Mouse (Mus musculus) heart, postnatal 0 days (tissue): ENCODE measurements around the gene Tpra1. TPM values are rescaled to one million over a fixed set of nuclear protein-coding genes. Genes with fewer than 3 reads are reported as not detected.

Experiments
- ATAC-seq: fragments of 200-750 bp; cut with Nextera tagmentation; 2 replicates; pipeline ENCODE4 v1.8.0; 2017; ENCODE audit warnings: low read depth, moderate number of reproducible peaks, moderate library complexity; ENCODE audit not compliant: insufficient read depth
- DNase-seq: peaks from one replicate; pipeline ENCODE4 v3.0.0-alpha.2; 2016; ENCODE audit warnings: low spot score
- H3K27ac ChIP-seq: fragments of 300-500 bp; sonication (generic); 2 replicates; pipeline ENCODE4 v1.5.1; 2014; ENCODE audit warnings: low read depth, mild to moderate bottlenecking
- H3K27me3 ChIP-seq: fragments of 300-500 bp; sonication (generic); 2 replicates; pipeline ENCODE4 v1.6.1; 2014; ENCODE audit warnings: low read length, mixed read lengths; ENCODE audit not compliant: control insufficient read depth, insufficient read depth
- H3K36me3 ChIP-seq: fragments of 300-500 bp; sonication (generic); replicated peaks from 2 replicates; pipeline ENCODE4 v1.6.1; 2014; ENCODE audit warnings: low read length, mixed read lengths; ENCODE audit not compliant: control insufficient read depth, insufficient read depth
- H3K4me1 ChIP-seq: fragments of 300-500 bp; sonication (generic); 2 replicates; pipeline ENCODE4 v1.6.1; 2014; ENCODE audit warnings: antibody characterized with exemption; ENCODE audit not compliant: control insufficient read depth, insufficient read depth
- H3K4me2 ChIP-seq: fragments of 300-500 bp; sonication (generic); 2 replicates; pipeline ENCODE4 v1.6.1; 2014; ENCODE audit warnings: low read depth, mild to moderate bottlenecking, low read length, moderate library complexity
- H3K4me3 ChIP-seq: fragments of 300-500 bp; sonication (generic); 2 replicates; pipeline ENCODE4 v1.5.1; 2014; ENCODE audit warnings: low read depth, low read length
- H3K9ac ChIP-seq: fragments of 300-500 bp; sonication (generic); replicated peaks from 2 replicates; pipeline ENCODE4 v1.6.1; 2014; ENCODE audit warnings: low read depth, low read length, mixed read lengths
- H3K9me3 ChIP-seq: fragments of 300-500 bp; sonication (generic); replicated peaks from 2 replicates; pipeline ENCODE4 v1.6.1; 2016; ENCODE audit warnings: low read length; ENCODE audit not compliant: control insufficient read depth
- CTCF ChIP-seq: IDR thresholded peaks from 2 replicates; pipeline ENCODE4 v1.5.1; 2016; ENCODE audit warnings: antibody characterized with exemption, control low read depth, low read depth
- EP300 ChIP-seq: IDR thresholded peaks from 2 replicates; pipeline ENCODE4 v1.6.1; 2016; ENCODE audit warnings: antibody characterized with exemption, low read depth
- WGBS: fragments of 180-500 bp; shearing (Covaris S2); extraction: QIAGEN DNeasy Blood & Tissue Kit; methylation state at CpG from one replicate; pipeline ENCODE4 v1.1.7; 2014; 5-methylcytosine and 5-hydroxymethylcytosine counted together
- polyA plus RNA-seq: library from polyadenylated mRNA; unstranded; fragments of >200 nt; fragmentation: Nextera tagmentation; extraction: Ambion mirVana; gene quantifications from 2 replicates; pipeline ENCODE4 v1.2.1, GENCODE M21; 2015
- total RNA-seq: library from RNA; depleted of rRNA; stranded (reverse); fragments of >200 nt; gene quantifications from 2 replicates; pipeline ENCODE4 v1.2.3, GENCODE M21; 2014; ENCODE audit warnings: low replicate concordance

The Tpra1 gene
- total and polyA plus RNA-seq, 2 experiments from 2014 or later, result 39.1 to 131 TPM

GRCm38 (mm10) chr6:88899628-88900027 is 2.4 kb upstream of the Tpra1 start:
- Histone ChIP-seq H3K9me3 (no peaks in the 10 kb centered on the region), H3K9ac (no peak overlapping the region), H3K4me3 (no peak overlapping the region), H3K27me3 (no peaks in the 10 kb centered on the region), H3K36me3 (peaks cover 4% of the 10 kb centered on the region; the same call in 1 of the 2 replicates), H3K4me1 (peaks cover 30% of the 10 kb centered on the region), H3K27ac (no peak overlapping the region), H3K4me2 (no peak overlapping the region)
- TF ChIP-seq CTCF (no peak), EP300 (no peak)
- ATAC-seq (no peak), DNase-seq (no peak)
- 87% methylated on average over 2 of the region's 2 CpGs for WGBS

GRCm38 (mm10) chr6:88901471-88901870 is 580 bp upstream of the Tpra1 start:
- TF ChIP-seq EP300 (no peak), CTCF (no peak)
- no peak for ATAC-seq
- WGBS, result 3% methylated on average over 5 of the region's 5 CpGs
- Histone ChIP-seq H3K9ac (peak overlapping the region; percentile 78), H3K27ac (peak overlapping the region; percentile 95), H3K9me3 (no peaks in the 10 kb centered on the region), H3K36me3 (no peaks in the 10 kb centered on the region; the same call in 1 of the 2 replicates), H3K27me3 (no peaks in the 10 kb centered on the region), H3K4me1 (peaks cover 41% of the 10 kb centered on the region), H3K4me2 (peak overlapping the region; percentile 99), H3K4me3 (peak overlapping the region; percentile 73)
- no peak for DNase-seq

GRCm38 (mm10) chr6:88903708-88904107 is 1.7 kb downstream of the Tpra1 start:
- peaks cover 39% of the 10 kb centered on the region for H3K4me1 ChIP-seq
- peak overlapping the region; percentile 99 for H3K4me2 ChIP-seq
- no peaks in the 10 kb centered on the region for H3K9me3 ChIP-seq
- 71% methylated on average over 5 of the region's 5 CpGs for WGBS
- no peak for DNase-seq
- H3K27me3 ChIP-seq, result no peaks in the 10 kb centered on the region
- no peak for TF ChIP-seq EP300
- TF ChIP-seq CTCF, result no peak
- H3K4me3 ChIP-seq, result peak overlapping the region; percentile 73; the same call in 1 of the 2 replicates
- H3K9ac ChIP-seq, result no peak overlapping the region
- ATAC-seq, result no peak
- no peak overlapping the region for H3K27ac ChIP-seq
- H3K36me3 ChIP-seq, result peaks cover 14% of the 10 kb centered on the region; the same call in 1 of the 2 replicates

- no peak for DNase-seq
- Histone ChIP-seq H3K4me2 (no peak overlapping the region), H3K9ac (no peak overlapping the region), H3K4me1 (peaks cover 39% of the 10 kb centered on the region), H3K36me3 (peaks cover 18% of the 10 kb centered on the region; the same call in 1 of the 2 replicates), H3K27me3 (no peaks in the 10 kb centered on the region), H3K27ac (peak overlapping the region; percentile 41), H3K9me3 (no peaks in the 10 kb centered on the region), H3K4me3 (no peak overlapping the region)
- no peak for TF ChIP-seq CTCF
- no peak for TF ChIP-seq EP300
- WGBS, result 69% methylated on average over 4 of the region's 4 CpGs
- no peak for ATAC-seq
Measured at GRCm38 (mm10) chr6:88904456-88904974, 2.5 kb downstream of the Tpra1 start.

GRCm38 (mm10) chr6:88905042-88905441 is 3.0 kb downstream of the Tpra1 start:
- peak overlapping the region; percentile 41 for H3K27ac ChIP-seq
- ATAC-seq (no peak), DNase-seq (no peak)
- no peaks in the 10 kb centered on the region for H3K27me3 ChIP-seq
- TF ChIP-seq EP300 (no peak), CTCF (no peak)
- H3K9ac ChIP-seq, result no peak overlapping the region
- no peak overlapping the region for H3K4me3 ChIP-seq
- H3K4me2 ChIP-seq, result no peak overlapping the region
- H3K9me3 ChIP-seq, result no peaks in the 10 kb centered on the region
- WGBS, result 91% methylated on average over 7 of the region's 7 CpGs
- peaks cover 23% of the 10 kb centered on the region for H3K36me3 ChIP-seq
- H3K4me1 ChIP-seq, result peaks cover 39% of the 10 kb centered on the region

GRCm38 (mm10) chr6:88906369-88907108 is 4.5 kb downstream of the Tpra1 start:
- Histone ChIP-seq H3K4me3 (no peak overlapping the region), H3K27me3 (no peaks in the 10 kb centered on the region), H3K9me3 (no peaks in the 10 kb centered on the region), H3K27ac (no peak overlapping the region), H3K9ac (no peak overlapping the region), H3K4me2 (0 out of 2 replicates have a peak overlapping the region, but pooled peaks have one; percentile 3), H3K4me1 (peaks cover 34% of the 10 kb centered on the region), H3K36me3 (peaks cover 37% of the 10 kb centered on the region)
- ATAC-seq (peak; percentile 21; the same call in 1 of the 2 replicates), DNase-seq (peak; percentile 88)
- 17% methylated on average over 16 of the region's 16 CpGs for WGBS
- TF ChIP-seq CTCF (peak; percentile 91), EP300 (no peak)
